Mouse (Mus musculus): ENCODE measurements around the gene Orm3. TPM values are rescaled to one million over a fixed set of nuclear protein-coding genes. Genes with fewer than 3 reads are reported as not detected.

Gene Orm3
- total RNA-seq, 2 experiments from 2014 or later: not detected

GRCm38 (mm10) chr4:63402056-63402455 lies 46.1 kb downstream of the Orm3 start:
- DNase-seq (ENCODE audit: low spot score): no peak

- no peak for DNase-seq (ENCODE audit: low spot score)
Observed at GRCm38 (mm10) chr4:63402558-63402957, 46.6 kb downstream of the Orm3 start.

- peak; percentile 87 for DNase-seq (ENCODE audit: low spot score)
Observed at GRCm38 (mm10) chr4:63403040-63403959, 47.3 kb downstream of the Orm3 start, which contains the start of gene Akna. TSS of gene Akna (minus strand) at chr4:63403354.

GRCm38 (mm10) chr4:63404205-63404604 lies 48.2 kb downstream of the Orm3 start:
- DNase-seq (ENCODE audit: low spot score): no peak

- DNase-seq (ENCODE audit: low spot score): no peak
Observed at GRCm38 (mm10) chr4:63405051-63405450, 49.1 kb downstream of the Orm3 start.

- DNase-seq (ENCODE audit: low spot score): no peak
Observed at GRCm38 (mm10) chr4:63405683-63406082, 49.7 kb downstream of the Orm3 start.

- no peak for DNase-seq (ENCODE audit: low spot score)
Observed at GRCm38 (mm10) chr4:63408247-63408646, 52.3 kb downstream of the Orm3 start.

- DNase-seq (ENCODE audit: low spot score): peak; percentile 60
Observed at GRCm38 (mm10) chr4:63408649-63409048, 52.7 kb downstream of the Orm3 start.

Other genes starting within 250 kb of the Orm3 start
- gene Ambp, start 201.4 kb upstream of the Orm3 start, total RNA-seq (2021): 1 to 10 TPM in 1 of 2 experiments, not detected in 1; 1.1 TPM
- gene Kif12, start 184.0 kb upstream of the Orm3 start, total RNA-seq (2021): not detected
- gene Col27a1, start 142.2 kb upstream of the Orm3 start, total RNA-seq (2021): under 1 TPM; 0.46 to 0.47 TPM
- 1 to 10 TPM in 1 of 2 experiments, under 1 TPM in 1; 0.62 to 5.0 TPM for gene Orm1, start 11.6 kb upstream of the Orm3 start, total RNA-seq (2021)
- gene Orm2, start 6.3 kb downstream of the Orm3 start, total RNA-seq (2021): under 1 TPM in 1 of 2 experiments, not detected in 1; 0.47 TPM
- gene Akna, start 47.2 kb downstream of the Orm3 start, total RNA-seq (2021): 1 to 10 TPM in 1 of 2 experiments, under 1 TPM in 1; 0.82 to 1.5 TPM
- gene Whrn, start 139.8 kb downstream of the Orm3 start, total RNA-seq (2021): 1 to 10 TPM; 5.5 to 6.5 TPM
- gene Atp6v1g1, start 188.6 kb downstream of the Orm3 start, total RNA-seq (2021): 100 to 1,000 TPM; 276 to 291 TPM
- gene Tmem268, start 202.6 kb downstream of the Orm3 start, total RNA-seq (2021): 10 to 100 TPM; 15.8 to 16.4 TPM
- not detected for gene Gm11213, start 249.1 kb downstream of the Orm3 start, total RNA-seq (2021)